Mouse (Mus musculus) midbrain, embryonic 13.5 days (tissue): ENCODE measurements around the gene Erc2. TPM values are rescaled to one million over a fixed set of nuclear protein-coding genes. Genes with fewer than 3 reads are reported as not detected.
A peak's percentile ranks its signal among the peaks of the same experiment; 100 is the strongest.

Experiments used
- ATAC-seq: fragments of 200-750 bp; cut with Nextera tagmentation; 2 replicates; pipeline ENCODE4 v1.8.0; 2017; ENCODE audit warnings: mild to moderate bottlenecking, moderate TSS enrichment, moderate library complexity
- H3K27ac ChIP-seq: fragments of 300-500 bp; sonication (generic); 2 replicates; pipeline ENCODE4 v1.5.1; 2015; ENCODE audit warnings: inconsistent platforms, mild to moderate bottlenecking, moderate library complexity
- H3K27me3 ChIP-seq: fragments of 300-500 bp; sonication (generic); 2 replicates; pipeline ENCODE4 v1.6.1; 2015; ENCODE audit warnings: mild to moderate bottlenecking, inconsistent platforms
- H3K36me3 ChIP-seq: fragments of 300-500 bp; sonication (generic); 2 replicates; pipeline ENCODE4 v1.6.1; 2015; ENCODE audit warnings: mild to moderate bottlenecking, inconsistent platforms
- H3K4me1 ChIP-seq: fragments of 300-500 bp; sonication (generic); replicated peaks from 2 replicates; pipeline ENCODE4 v1.6.1; 2015; ENCODE audit warnings: inconsistent platforms
- H3K4me2 ChIP-seq: fragments of 300-500 bp; sonication (generic); replicated peaks from 2 replicates; pipeline ENCODE4 v1.6.1; 2015; ENCODE audit warnings: moderate library complexity, mild to moderate bottlenecking, inconsistent platforms
- H3K4me3 ChIP-seq: fragments of 300-500 bp; sonication (generic); replicated peaks from 2 replicates; pipeline ENCODE4 v1.5.1; 2015; ENCODE audit warnings: mild to moderate bottlenecking, inconsistent platforms
- H3K9ac ChIP-seq: fragments of 300-500 bp; sonication (generic); replicated peaks from 2 replicates; pipeline ENCODE4 v1.6.1; 2015; ENCODE audit warnings: mild to moderate bottlenecking, inconsistent platforms
- H3K9me3 ChIP-seq: fragments of 300-500 bp; sonication (generic); 2 replicates; pipeline ENCODE4 v1.6.1; 2016; ENCODE audit warnings: mild to moderate bottlenecking, inconsistent platforms
- WGBS: fragments of 180-500 bp; shearing (Covaris S2); methylation state at CpG from one replicate; pipeline ENCODE4 v1.1.7; 2015; 5-methylcytosine and 5-hydroxymethylcytosine counted together
- polyA plus RNA-seq: library from polyadenylated mRNA; unstranded; fragments of >200 nt; fragmentation: Nextera tagmentation; extraction: Ambion mirVana; gene quantifications from 2 replicates; pipeline ENCODE4 v1.2.1, GENCODE M21; 2015

Erc2 gene
- polyA plus RNA-seq, 1 experiment from 2014 or later = 79.0 TPM

DNA sequence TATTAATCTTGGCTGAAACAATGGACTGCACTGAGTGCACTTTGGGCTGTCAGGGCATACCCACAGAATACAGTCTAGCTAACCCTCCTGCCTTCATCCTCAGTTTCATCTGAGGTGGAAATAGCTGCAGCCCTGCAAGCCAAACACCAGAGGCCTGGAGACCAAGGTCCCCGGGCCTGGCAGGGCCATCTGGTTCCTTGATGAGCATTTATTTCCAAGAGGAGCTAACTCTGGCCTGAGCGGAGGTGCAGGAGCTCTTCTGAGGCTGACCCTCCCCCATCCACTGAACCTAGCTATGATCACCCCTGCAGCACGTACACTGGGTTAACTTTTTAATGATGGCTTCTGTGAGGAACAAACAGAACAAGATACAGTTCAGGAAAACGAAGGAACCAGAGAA, 108.9 kb downstream of the Erc2 start:
- 65% methylated on average over 4 of the region's 4 CpGs for WGBS

GRCm38 (mm10) chr14:27739436-27739835, 117.2 kb downstream of the Erc2 start:
- no peak for ATAC-seq
- WGBS = 14% methylated on average over 1 of the region's 1 CpGs
- H3K4me3 ChIP-seq = no peak overlapping the region
- no peaks in the 10 kb centered on the region for H3K9me3 ChIP-seq
- no peak overlapping the region for H3K4me2 ChIP-seq
- 0 out of 2 replicates have a peak overlapping the region, but pooled peaks have one; percentile 21 for H3K27ac ChIP-seq
- H3K9ac ChIP-seq = no peak overlapping the region
- peaks cover 37% of the 10 kb centered on the region for H3K4me1 ChIP-seq
- no peaks in the 10 kb centered on the region for H3K36me3 ChIP-seq
- H3K27me3 ChIP-seq = no peaks in the 10 kb centered on the region

More for the DNA sequence above, 108.9 kb downstream of the Erc2 start:
- H3K9me3 ChIP-seq = no peaks in the 10 kb centered on the region
- peaks cover 23% of the 10 kb centered on the region for H3K4me1 ChIP-seq
- no peak for ATAC-seq
- no peaks in the 10 kb centered on the region for H3K27me3 ChIP-seq
- no peak overlapping the region for H3K9ac ChIP-seq
- no peak overlapping the region for H3K4me2 ChIP-seq
- H3K4me3 ChIP-seq = no peak overlapping the region
- no peak overlapping the region for H3K27ac ChIP-seq
- no peaks in the 10 kb centered on the region for H3K36me3 ChIP-seq

- ATAC-seq = peak; percentile 25; the same call in 1 of the 2 replicates
- no peak overlapping the region for H3K9ac ChIP-seq
- no peaks in the 10 kb centered on the region for H3K27me3 ChIP-seq
- H3K4me2 ChIP-seq = no peak overlapping the region
- peaks cover 29% of the 10 kb centered on the region for H3K4me1 ChIP-seq
- 32% methylated on average over 3 of the region's 3 CpGs for WGBS
- H3K9me3 ChIP-seq = no peaks in the 10 kb centered on the region
- no peak overlapping the region for H3K4me3 ChIP-seq
- no peak overlapping the region for H3K27ac ChIP-seq
- peaks cover 5% of the 10 kb centered on the region; the same call in 1 of the 2 replicates for H3K36me3 ChIP-seq
Observed at GRCm38 (mm10) chr14:27741248-27741916, 119.2 kb downstream of the Erc2 start.

- H3K9ac ChIP-seq = no peak overlapping the region
- H3K9me3 ChIP-seq = no peaks in the 10 kb centered on the region
- no peaks in the 10 kb centered on the region for H3K4me1 ChIP-seq
- no peak overlapping the region for H3K4me3 ChIP-seq
- no peak overlapping the region for H3K27ac ChIP-seq
- 85% methylated on average over 1 of the region's 1 CpGs for WGBS
- no peaks in the 10 kb centered on the region for H3K27me3 ChIP-seq
- no peak overlapping the region for H3K4me2 ChIP-seq
- H3K36me3 ChIP-seq = no peaks in the 10 kb centered on the region
- no peak for ATAC-seq
Observed at GRCm38 (mm10) chr14:27754340-27754739, 132.1 kb downstream of the Erc2 start.

GRCm38 (mm10) chr14:27756901-27757300, 134.7 kb downstream of the Erc2 start:
- no peak for ATAC-seq

DNA sequence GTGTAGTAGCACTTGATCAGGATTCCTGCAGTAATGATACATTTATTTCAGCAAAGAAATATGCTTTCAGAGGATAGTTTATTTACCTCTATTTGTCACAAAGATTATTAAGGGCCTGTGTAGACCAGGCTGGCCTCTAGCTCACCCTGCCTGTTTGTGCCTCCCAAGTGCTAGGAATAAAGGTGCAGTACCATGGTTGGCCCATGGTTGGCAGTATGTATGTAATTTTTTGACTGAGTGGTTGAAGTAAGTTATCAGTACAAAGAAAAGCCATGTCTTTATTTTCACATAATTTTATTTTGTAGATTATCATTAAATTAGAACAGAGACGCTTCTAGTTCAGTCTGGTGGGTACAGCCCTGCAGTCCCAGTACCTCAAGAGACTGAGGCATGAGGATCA, 136.0 kb downstream of the Erc2 start:
- H3K27me3 ChIP-seq = no peaks in the 10 kb centered on the region
- H3K36me3 ChIP-seq = no peaks in the 10 kb centered on the region
- ATAC-seq = no peak
- WGBS = 94% methylated on average over 1 of the region's 1 CpGs
- H3K4me3 ChIP-seq = no peak overlapping the region
- no peaks in the 10 kb centered on the region for H3K4me1 ChIP-seq
- H3K9me3 ChIP-seq = no peaks in the 10 kb centered on the region
- no peak overlapping the region for H3K27ac ChIP-seq
- no peak overlapping the region for H3K4me2 ChIP-seq
- H3K9ac ChIP-seq = no peak overlapping the region

More at GRCm38 (mm10) chr14:27756901-27757300, 134.7 kb downstream of the Erc2 start:
- Histone ChIP-seq H3K4me3 (no peak overlapping the region), H3K4me2 (no peak overlapping the region), H3K27me3 (no peaks in the 10 kb centered on the region), H3K9ac (no peak overlapping the region), H3K27ac (no peak overlapping the region), H3K4me1 (no peaks in the 10 kb centered on the region), H3K36me3 (no peaks in the 10 kb centered on the region), H3K9me3 (no peaks in the 10 kb centered on the region)
- 89% methylated on average over 5 of the region's 5 CpGs for WGBS

- H3K27me3 ChIP-seq = no peaks in the 10 kb centered on the region
- H3K36me3 ChIP-seq = no peaks in the 10 kb centered on the region
- no peak overlapping the region for H3K27ac ChIP-seq
- H3K4me2 ChIP-seq = no peak overlapping the region
- H3K4me3 ChIP-seq = no peak overlapping the region
- H3K9ac ChIP-seq = no peak overlapping the region
- no peaks in the 10 kb centered on the region for H3K4me1 ChIP-seq
- no peak for ATAC-seq
- WGBS = 92% methylated on average over 6 of the region's 6 CpGs
- H3K9me3 ChIP-seq = no peaks in the 10 kb centered on the region
Observed at GRCm38 (mm10) chr14:27759069-27759628, 136.9 kb downstream of the Erc2 start.

- WGBS = 89% methylated on average over 9 of the region's 9 CpGs
- no peak overlapping the region for H3K4me2 ChIP-seq
- H3K27ac ChIP-seq = no peak overlapping the region
- H3K9ac ChIP-seq = no peak overlapping the region
- no peaks in the 10 kb centered on the region for H3K4me1 ChIP-seq
- H3K4me3 ChIP-seq = no peak overlapping the region
- no peaks in the 10 kb centered on the region for H3K27me3 ChIP-seq
- H3K36me3 ChIP-seq = no peaks in the 10 kb centered on the region
- ATAC-seq = no peak
- H3K9me3 ChIP-seq = no peaks in the 10 kb centered on the region
Observed at GRCm38 (mm10) chr14:27759982-27760381, 137.8 kb downstream of the Erc2 start.

DNA sequence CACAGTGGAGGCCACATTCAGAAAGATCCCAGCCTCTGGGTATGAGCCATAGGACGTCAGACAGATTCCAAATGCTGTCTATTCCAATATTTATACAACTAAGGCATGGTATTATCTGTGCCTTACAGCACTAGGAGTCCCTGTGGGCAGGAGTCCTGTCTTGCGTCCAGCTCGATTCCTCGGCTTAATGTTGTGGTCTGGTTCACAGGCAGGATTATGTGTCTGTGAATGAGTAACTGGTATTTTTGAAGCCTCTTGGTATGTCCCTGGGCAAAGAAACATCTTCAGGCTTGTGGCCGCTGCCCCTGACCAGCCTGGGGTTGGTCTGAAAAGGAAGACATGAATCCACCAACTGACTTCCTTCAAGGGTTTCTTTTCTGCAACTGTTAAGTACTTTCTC, 153.1 kb downstream of the Erc2 start:
- no peak for ATAC-seq
- Histone ChIP-seq H3K4me3 (no peak overlapping the region), H3K36me3 (peaks cover 10% of the 10 kb centered on the region; the same call in 1 of the 2 replicates), H3K9ac (no peak overlapping the region), H3K9me3 (no peaks in the 10 kb centered on the region), H3K4me1 (peaks cover 7% of the 10 kb centered on the region; the same call in 1 of the 2 replicates), H3K27ac (no peak overlapping the region), H3K27me3 (no peaks in the 10 kb centered on the region), H3K4me2 (no peak overlapping the region)
- 51% methylated on average over 5 of the region's 5 CpGs for WGBS

- ATAC-seq = no peak
- WGBS = 64% methylated on average over 8 of the region's 8 CpGs
- no peaks in the 10 kb centered on the region for H3K27me3 ChIP-seq
Observed at GRCm38 (mm10) chr14:27778503-27778902, 156.3 kb downstream of the Erc2 start.

DNA sequence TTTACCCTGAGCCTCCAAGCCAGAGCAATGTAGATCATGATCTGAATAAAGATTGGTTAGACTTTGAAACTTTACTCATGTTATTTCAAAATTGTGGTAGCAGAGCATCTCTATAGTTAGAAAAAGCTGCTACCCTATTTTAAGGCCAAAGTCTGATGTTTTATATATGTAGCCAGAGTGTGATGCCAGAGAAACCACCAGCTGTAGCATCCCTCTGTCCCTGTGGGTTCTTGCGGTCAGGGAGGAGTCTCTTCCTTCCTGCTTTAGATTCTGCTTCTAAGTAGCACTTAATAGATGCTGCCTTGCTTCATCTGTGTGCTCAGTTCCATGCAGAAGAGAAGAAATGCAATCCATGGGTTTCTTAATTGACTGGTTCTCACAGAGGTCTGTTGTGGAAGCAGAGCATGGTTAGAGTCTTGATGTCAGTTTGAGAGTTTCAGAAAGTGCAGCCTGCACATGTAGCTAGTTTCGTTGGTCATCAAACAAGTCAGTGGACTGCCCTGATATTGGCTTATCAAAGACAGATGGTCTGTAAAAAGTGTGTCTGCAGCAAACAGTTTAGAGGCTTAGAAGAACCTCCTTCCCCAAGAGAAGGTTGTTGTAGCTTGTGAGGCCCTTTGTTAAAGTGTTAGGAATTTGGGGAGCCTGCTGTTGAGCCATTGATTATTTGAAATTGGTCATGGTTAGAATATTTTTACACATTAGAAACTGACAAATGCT, 156.9 kb downstream of the Erc2 start:
- Histone ChIP-seq H3K27me3 (no peaks in the 10 kb centered on the region), H3K4me3 (no peak overlapping the region), H3K4me1 (peaks cover 7% of the 10 kb centered on the region; the same call in 1 of the 2 replicates), H3K4me2 (no peak overlapping the region), H3K9me3 (no peaks in the 10 kb centered on the region), H3K36me3 (peaks cover 14% of the 10 kb centered on the region; the same call in 1 of the 2 replicates), H3K27ac (no peak overlapping the region), H3K9ac (no peak overlapping the region)
- no peak for ATAC-seq
- 90% methylated on average over 2 of the region's 2 CpGs for WGBS

More at GRCm38 (mm10) chr14:27778503-27778902, 156.3 kb downstream of the Erc2 start:
- H3K9me3 ChIP-seq = no peaks in the 10 kb centered on the region
- no peak overlapping the region for H3K27ac ChIP-seq
- no peak overlapping the region for H3K4me2 ChIP-seq
- peaks cover 7% of the 10 kb centered on the region; the same call in 1 of the 2 replicates for H3K4me1 ChIP-seq
- H3K4me3 ChIP-seq = no peak overlapping the region
- peaks cover 10% of the 10 kb centered on the region; the same call in 1 of the 2 replicates for H3K36me3 ChIP-seq
- no peak overlapping the region for H3K9ac ChIP-seq

DNA sequence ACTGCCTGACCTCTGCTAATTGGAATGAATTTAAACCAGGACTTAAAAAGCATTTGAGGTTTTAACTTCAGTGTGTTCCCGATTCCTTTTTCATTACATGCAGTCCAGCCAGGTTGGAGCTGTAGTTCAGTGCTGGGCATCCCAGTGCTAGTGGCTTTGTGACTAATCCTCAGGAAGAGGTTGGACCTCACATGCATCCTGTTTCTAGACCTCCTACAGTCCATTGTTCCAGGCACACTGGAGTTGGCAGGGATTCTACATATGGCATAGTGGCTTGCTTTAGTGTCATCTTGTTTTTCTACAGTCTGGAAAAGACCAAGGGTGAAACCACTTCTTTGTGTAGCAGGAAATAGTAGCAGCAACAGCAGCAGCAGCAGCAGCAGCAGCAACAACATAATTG, 159.0 kb downstream of the Erc2 start:
- H3K9me3 ChIP-seq = no peaks in the 10 kb centered on the region
- WGBS = 36% methylated on average over 1 of the region's 1 CpGs
- H3K27me3 ChIP-seq = no peaks in the 10 kb centered on the region
- ATAC-seq = no peak
- peaks cover 14% of the 10 kb centered on the region; the same call in 1 of the 2 replicates for H3K36me3 ChIP-seq
- H3K9ac ChIP-seq = no peak overlapping the region
- 0 out of 2 replicates have a peak, but pooled peaks cover 3% of the 10 kb centered on the region for H3K4me1 ChIP-seq
- no peak overlapping the region for H3K4me2 ChIP-seq
- no peak overlapping the region for H3K27ac ChIP-seq
- H3K4me3 ChIP-seq = no peak overlapping the region
